Mouse (Mus musculus) limb, embryonic 15.5 days (tissue): Measurements from ENCODE around the gene Cbx8. TPM values are rescaled to one million over a fixed set of nuclear protein-coding genes. Genes with fewer than 3 reads are reported as not detected.

Source experiments
- polyA plus RNA-seq: library from polyadenylated mRNA; unstranded; fragments of >200 nt; fragmentation: Nextera tagmentation; extraction: Ambion mirVana; gene quantifications from 2 replicates; pipeline ENCODE4 v1.2.1, GENCODE M21; 2015

The Cbx8 gene
- polyA plus RNA-seq, 1 experiment from 2014 or later: 9.6 TPM

Other genes with a start within 250 kb of the Cbx8 start
- 0.26 and 0.32 TPM in 2 replicates for gene Rbfox3, start 129.4 kb downstream of the Cbx8 start, polyA plus RNA-seq
- not detected in 2 replicates for gene Enpp7, start 52.8 kb downstream of the Cbx8 start, polyA plus RNA-seq
- gene Cbx2, start 18.0 kb downstream of the Cbx8 start, polyA plus RNA-seq: 30.4 and 32.3 TPM in 2 replicates
- 13.8 and 16.4 TPM in 2 replicates for gene Cbx4, start 45.3 kb upstream of the Cbx8 start, polyA plus RNA-seq
- 17.4 and 18.3 TPM in 2 replicates for gene Tbc1d16, start 187.5 kb upstream of the Cbx8 start, polyA plus RNA-seq
- 1.9 and 2.2 TPM in 2 replicates for gene Ccdc40, start 187.6 kb upstream of the Cbx8 start, polyA plus RNA-seq
- gene Gaa, start 226.9 kb upstream of the Cbx8 start, polyA plus RNA-seq: 82.0 and 90.8 TPM in 2 replicates